Mouse (Mus musculus): Measurements from ENCODE around the gene Sorcs1. TPM values are rescaled to one million over a fixed set of nuclear protein-coding genes. Genes with fewer than 3 reads are reported as not detected.

Sorcs1 gene
- polyA plus RNA-seq, 1 experiment from 2014 or later: 6.3 TPM

DNA sequence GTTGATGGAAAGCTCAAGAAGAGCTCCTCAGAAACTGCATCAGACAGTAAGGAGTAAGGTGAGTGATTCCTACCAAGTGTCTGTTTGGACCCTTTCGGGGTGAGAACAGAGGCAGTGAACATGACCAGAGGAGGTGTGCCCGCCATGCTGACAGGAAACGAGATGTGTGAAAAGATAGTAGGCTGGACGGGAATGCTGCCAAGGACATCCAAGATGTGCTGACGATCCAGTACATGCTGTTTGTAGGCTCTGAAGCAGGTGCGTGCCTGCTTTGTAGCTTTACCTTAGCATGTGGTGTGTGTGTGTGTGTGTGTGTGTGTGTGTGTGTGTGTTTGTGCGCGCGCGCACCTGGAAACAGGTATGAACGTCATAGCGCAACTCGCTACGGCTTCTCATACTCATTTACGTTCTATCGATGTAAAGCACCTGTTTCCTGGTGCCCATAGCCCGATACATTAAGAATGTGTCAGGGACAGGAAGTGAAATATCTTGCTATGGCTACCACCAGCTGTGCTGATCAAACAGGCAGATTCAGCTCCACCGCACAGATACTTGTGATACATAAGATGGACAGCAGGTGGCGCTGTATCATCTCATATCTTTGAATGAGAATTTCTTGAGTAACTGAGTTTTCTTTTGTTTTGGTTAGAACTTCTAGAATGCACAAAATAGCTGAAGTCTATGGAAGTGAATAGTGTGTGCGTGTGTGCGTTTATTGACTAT is 493.4 kb downstream of the Sorcs1 start:
- no peaks in the 10 kb centered on the region for H3K27me3 ChIP-seq
- no peaks in the 10 kb centered on the region; the same call in 1 of the 2 replicates for H3K4me1 ChIP-seq
- no peaks in the 10 kb centered on the region for H3K36me3 ChIP-seq (replicated peaks)
- H3K27ac ChIP-seq: no peak overlapping the region
- H3K9me3 ChIP-seq: no peaks in the 10 kb centered on the region
- no peak overlapping the region for H3K4me2 ChIP-seq
- peak; percentile 64; the same call in 1 of the 2 replicates for ATAC-seq (ENCODE audit: low FRiP score)
- H3K4me3 ChIP-seq (replicated peaks): no peak overlapping the region
- H3K9ac ChIP-seq: no peak overlapping the region
- 59% methylated on average over 21 of the region's 21 CpGs for WGBS

DNA sequence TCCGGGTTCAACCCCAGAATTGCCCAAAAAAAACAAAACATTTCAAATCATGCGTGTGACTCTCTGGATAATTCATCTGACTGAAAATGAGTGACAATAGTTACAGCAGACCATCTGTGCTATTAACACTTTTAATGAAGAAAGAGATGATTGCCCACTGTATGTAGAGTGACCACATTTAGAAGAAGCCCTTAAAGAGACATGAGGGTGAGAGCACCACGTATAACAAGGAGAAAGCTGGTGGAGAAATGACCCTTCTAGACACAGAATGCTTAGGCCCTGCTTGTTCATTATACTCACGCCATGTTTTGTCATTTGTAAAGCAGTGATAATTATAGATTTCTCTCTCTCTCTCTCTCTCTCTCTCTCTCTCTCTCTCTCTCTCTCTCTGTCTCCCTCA is 499.6 kb downstream of the Sorcs1 start:
- WGBS: 72% methylated on average over 4 of the region's 4 CpGs
- no peaks in the 10 kb centered on the region for H3K27me3 ChIP-seq
- ATAC-seq (ENCODE audit: low FRiP score): peak; percentile 44; the same call in 1 of the 2 replicates
- no peak overlapping the region for H3K4me3 ChIP-seq (replicated peaks)
- H3K4me1 ChIP-seq: no peaks in the 10 kb centered on the region
- no peaks in the 10 kb centered on the region for H3K9me3 ChIP-seq
- no peak overlapping the region for H3K4me2 ChIP-seq
- H3K36me3 ChIP-seq (replicated peaks): no peaks in the 10 kb centered on the region
- H3K27ac ChIP-seq: no peak overlapping the region
- H3K9ac ChIP-seq: no peak overlapping the region

DNA sequence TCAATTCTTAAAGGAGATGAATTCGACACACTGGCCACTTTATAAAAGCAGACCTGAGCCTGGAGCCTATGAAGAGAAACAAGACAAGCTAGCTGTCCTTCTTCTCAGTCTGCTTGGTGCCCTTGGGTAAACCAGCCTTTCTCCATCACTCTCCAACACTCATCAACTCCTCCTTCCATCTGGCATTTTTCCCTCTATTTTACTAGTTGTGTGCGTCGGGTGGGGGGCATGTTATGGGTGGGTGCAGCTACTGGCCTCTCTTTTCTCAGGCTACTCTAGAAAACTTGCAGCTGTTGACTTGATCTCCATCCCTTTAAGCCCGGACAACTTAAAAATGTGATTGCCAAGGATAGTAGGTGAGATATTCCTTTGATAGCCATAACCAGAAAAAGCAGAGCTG is 500.3 kb downstream of the Sorcs1 start:
- no peak for ATAC-seq (ENCODE audit: low FRiP score)
- H3K4me1 ChIP-seq: no peaks in the 10 kb centered on the region
- no peak overlapping the region for H3K9ac ChIP-seq
- H3K36me3 ChIP-seq (replicated peaks): no peaks in the 10 kb centered on the region
- no peak overlapping the region for H3K27ac ChIP-seq
- no peaks in the 10 kb centered on the region for H3K9me3 ChIP-seq
- H3K27me3 ChIP-seq: no peaks in the 10 kb centered on the region
- no peak overlapping the region for H3K4me3 ChIP-seq (replicated peaks)
- WGBS: 88% methylated on average over 4 of the region's 4 CpGs
- no peak overlapping the region for H3K4me2 ChIP-seq

DNA sequence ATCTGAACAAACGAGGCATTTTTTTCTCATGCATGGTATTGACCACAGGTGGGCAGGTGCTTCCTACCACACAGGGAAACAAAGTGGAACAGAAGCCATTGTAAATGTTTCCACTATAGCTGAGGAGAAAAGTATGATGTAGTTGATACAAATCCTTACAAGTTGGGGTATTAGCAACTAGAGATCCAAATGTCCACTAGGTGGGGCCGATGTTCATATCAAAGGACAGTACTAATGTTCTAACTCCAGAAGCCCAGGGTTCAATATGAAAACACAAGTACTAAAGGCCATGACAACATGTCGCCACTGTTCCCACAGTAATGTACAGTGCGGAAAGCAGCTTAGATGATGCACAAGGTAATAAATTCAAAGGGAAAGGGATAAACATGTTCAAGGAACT is 506.6 kb downstream of the Sorcs1 start:
- WGBS: 69% methylated on average over 4 of the region's 4 CpGs
- no peak overlapping the region for H3K4me3 ChIP-seq (replicated peaks)
- no peaks in the 10 kb centered on the region for H3K9me3 ChIP-seq
- H3K9ac ChIP-seq: no peak overlapping the region
- no peak overlapping the region for H3K27ac ChIP-seq
- no peaks in the 10 kb centered on the region for H3K36me3 ChIP-seq (replicated peaks)
- H3K4me1 ChIP-seq: no peaks in the 10 kb centered on the region
- ATAC-seq (ENCODE audit: low FRiP score): no peak
- H3K27me3 ChIP-seq: no peaks in the 10 kb centered on the region
- no peak overlapping the region for H3K4me2 ChIP-seq

DNA sequence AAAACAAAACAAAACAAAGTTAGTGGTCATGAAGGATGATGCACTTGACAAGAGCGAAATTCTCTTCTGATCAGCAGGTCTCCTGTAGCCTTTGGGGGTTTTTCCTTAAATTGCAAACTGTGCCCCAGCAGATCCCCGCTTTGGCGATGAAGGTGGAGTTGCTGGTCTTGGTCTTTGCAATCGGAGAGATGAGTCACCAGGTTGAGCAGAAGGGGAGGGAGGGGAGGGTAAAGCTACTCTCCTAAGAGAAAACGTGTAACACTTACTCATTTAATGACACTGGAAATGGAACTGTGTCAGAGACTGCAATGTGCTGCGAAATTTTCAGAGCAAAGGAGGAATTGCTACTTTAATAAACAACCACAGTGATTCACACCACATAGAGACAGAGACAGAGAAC is 527.3 kb downstream of the Sorcs1 start:
- Histone ChIP-seq H3K9ac (no peak overlapping the region), H3K4me3 (replicated peaks) (no peak overlapping the region), H3K4me2 (no peak overlapping the region), H3K27ac (no peak overlapping the region), H3K9me3 (no peaks in the 10 kb centered on the region), H3K4me1 (peaks cover 4% of the 10 kb centered on the region; the same call in 1 of the 2 replicates), H3K27me3 (no peaks in the 10 kb centered on the region), H3K36me3 (replicated peaks) (no peaks in the 10 kb centered on the region)
- WGBS: 71% methylated on average over 6 of the region's 6 CpGs
- no peak for ATAC-seq (ENCODE audit: low FRiP score)

DNA sequence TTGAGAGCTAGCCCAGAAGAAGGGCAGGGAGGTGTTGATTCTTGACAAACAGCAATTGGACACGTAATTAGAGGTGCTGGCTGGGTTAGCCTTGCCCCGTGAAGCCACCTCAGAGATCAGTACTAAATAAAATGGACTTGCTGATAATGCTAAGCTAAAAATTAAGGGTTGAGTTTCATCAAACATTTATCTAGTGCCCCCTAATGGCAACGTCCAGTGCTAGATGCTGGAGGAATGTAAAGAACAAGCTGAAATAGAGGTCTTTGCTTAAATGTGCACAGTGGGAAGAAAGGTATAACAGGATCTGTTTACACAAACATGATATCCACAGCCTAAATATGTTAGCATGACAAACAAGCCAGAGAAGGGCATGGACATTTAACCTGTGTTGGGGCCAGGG is 532.5 kb downstream of the Sorcs1 start:
- H3K4me3 ChIP-seq (replicated peaks): no peak overlapping the region
- H3K4me1 ChIP-seq: peaks cover 4% of the 10 kb centered on the region; the same call in 1 of the 2 replicates
- no peak overlapping the region for H3K4me2 ChIP-seq
- H3K27ac ChIP-seq: no peak overlapping the region
- 20% methylated on average over 3 of the region's 3 CpGs for WGBS
- no peak; the same call in 1 of the 2 replicates for ATAC-seq (ENCODE audit: low FRiP score)
- no peaks in the 10 kb centered on the region for H3K36me3 ChIP-seq (replicated peaks)
- H3K9me3 ChIP-seq: no peaks in the 10 kb centered on the region
- no peak overlapping the region for H3K9ac ChIP-seq
- H3K27me3 ChIP-seq: no peaks in the 10 kb centered on the region

DNA sequence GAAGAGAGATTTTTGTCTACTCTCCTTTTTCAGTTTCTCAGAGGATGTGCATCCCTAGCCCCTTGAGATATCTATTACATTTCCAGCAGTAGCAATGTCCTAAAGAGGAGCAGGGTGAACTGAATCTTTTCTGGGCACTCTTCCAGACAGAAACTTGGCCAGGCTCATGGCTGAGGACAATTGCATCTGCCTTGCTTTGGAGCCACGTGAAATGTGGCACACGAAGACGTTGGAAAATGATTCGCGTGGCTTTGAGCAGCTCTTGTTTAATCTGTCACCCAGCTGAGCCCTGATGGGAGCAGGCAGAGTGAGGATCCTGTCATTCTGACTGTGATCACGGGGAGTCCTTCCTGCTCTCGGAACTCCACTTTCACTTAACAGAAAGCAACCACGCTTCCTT is 536.6 kb downstream of the Sorcs1 start:
- H3K4me1 ChIP-seq: no peaks in the 10 kb centered on the region

DNA sequence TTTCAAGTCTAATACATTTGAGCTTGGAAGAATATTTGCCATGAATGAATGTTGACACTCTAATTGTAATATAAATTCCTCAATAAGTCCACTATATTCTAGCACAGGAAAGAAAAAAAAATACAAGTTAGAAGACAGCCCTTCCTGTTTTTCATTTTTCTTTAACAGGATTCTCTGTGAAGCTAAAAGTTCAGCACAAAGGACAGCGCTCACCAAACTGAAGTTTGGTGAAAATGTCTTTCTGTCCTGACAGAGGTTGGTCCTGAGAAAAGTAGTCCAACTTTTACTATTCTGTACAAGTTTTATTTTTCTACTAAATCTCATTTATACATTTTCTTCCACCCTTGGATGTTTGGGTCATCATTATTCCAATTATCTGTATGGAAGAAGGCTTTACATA is 543.8 kb downstream of the Sorcs1 start:
- 86% methylated on average over 1 of the region's 1 CpGs for WGBS

More for the DNA sequence above, 536.6 kb downstream of the Sorcs1 start:
- Histone ChIP-seq H3K27ac (no peak overlapping the region), H3K27me3 (no peaks in the 10 kb centered on the region), H3K4me3 (replicated peaks) (no peak overlapping the region), H3K36me3 (replicated peaks) (no peaks in the 10 kb centered on the region), H3K9me3 (no peaks in the 10 kb centered on the region), H3K4me2 (no peak overlapping the region), H3K9ac (no peak overlapping the region)
- no peak for ATAC-seq (ENCODE audit: low FRiP score)
- WGBS: 73% methylated on average over 8 of the region's 8 CpGs

DNA sequence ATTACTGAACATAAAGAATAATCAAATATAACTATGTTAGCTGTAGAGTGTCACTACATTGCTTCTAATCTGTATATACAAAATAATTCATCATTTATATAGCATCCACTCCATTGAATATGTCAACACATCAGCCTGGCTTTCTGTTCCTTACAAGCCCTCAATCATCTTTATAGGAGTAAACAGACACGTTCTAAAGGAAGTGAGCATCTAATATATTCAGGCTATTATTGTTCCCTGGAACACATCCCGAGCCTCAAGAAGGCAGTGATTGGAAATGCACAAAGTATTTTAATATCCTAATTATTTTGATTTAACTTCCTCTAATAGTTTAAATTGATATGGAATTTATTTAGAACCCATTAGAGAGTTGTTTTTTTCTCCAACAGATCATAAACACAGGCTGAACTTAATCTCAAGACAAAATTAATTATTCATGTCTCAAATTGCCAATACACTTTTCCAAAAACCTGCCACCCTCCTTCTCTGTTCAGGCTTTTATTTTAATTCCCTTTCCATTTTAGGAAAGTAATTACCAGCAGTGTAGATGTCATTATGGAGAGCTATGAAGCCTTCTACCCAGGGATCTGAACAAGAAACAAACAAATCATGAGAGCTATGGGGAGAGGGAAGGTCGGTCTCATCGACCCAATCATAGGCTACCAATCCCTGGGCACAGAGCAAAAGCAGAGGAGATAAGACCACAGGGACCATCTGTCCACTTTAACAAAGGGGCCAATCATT is 572.4 kb downstream of the Sorcs1 start:
- WGBS: 72% methylated on average over 4 of the region's 4 CpGs
- Histone ChIP-seq H3K9me3 (no peaks in the 10 kb centered on the region), H3K4me2 (no peak overlapping the region), H3K9ac (no peak overlapping the region), H3K4me1 (no peaks in the 10 kb centered on the region), H3K36me3 (replicated peaks) (no peaks in the 10 kb centered on the region), H3K27me3 (no peaks in the 10 kb centered on the region), H3K27ac (no peak overlapping the region), H3K4me3 (replicated peaks) (no peak overlapping the region)
- ATAC-seq (ENCODE audit: low FRiP score): no peak

More for the DNA sequence above, 543.8 kb downstream of the Sorcs1 start:
- Histone ChIP-seq H3K4me3 (replicated peaks) (no peak overlapping the region), H3K27ac (no peak overlapping the region), H3K27me3 (no peaks in the 10 kb centered on the region), H3K9me3 (no peaks in the 10 kb centered on the region), H3K36me3 (replicated peaks) (no peaks in the 10 kb centered on the region), H3K9ac (no peak overlapping the region), H3K4me2 (no peak overlapping the region), H3K4me1 (no peaks in the 10 kb centered on the region)
- no peak for ATAC-seq (ENCODE audit: low FRiP score)

Small RNAs within 50 kb of the gene (microRNA-seq; reads per million reads assigned to microRNA genes)
- not detected for gene Gm27749
